Mouse (Mus musculus): ENCODE measurements around the gene Dgkd.

DNA sequence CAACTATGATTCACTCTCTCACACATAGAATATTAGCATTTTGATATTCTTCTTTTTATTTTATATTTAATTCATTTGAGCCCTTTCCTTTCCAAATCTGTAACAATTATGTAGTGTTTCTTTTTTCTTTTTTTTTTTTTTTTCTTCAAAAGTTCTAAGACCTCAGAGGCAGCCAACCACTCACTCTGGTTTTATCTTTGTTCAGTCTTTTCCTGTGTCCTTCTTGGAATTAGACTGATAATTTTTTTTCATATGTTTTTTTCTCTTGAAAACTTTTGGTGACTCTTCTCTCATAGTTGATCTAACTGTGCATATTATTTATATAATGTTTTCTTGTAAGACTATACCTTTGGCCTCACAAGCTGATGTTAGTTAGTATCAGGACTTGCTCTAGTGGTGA lies 29.5 kb downstream of the Dgkd start:
- TF ChIP-seq CTCF (IDR thresholded peaks at IDR 0.05; ENCODE audit: low read depth) (no peak), EP300 (IDR thresholded peaks at IDR 0.05; ENCODE audit: low read depth) (no peak)

Measured in liver, postnatal 0 days (tissue).